In the genomic region with DNA sequence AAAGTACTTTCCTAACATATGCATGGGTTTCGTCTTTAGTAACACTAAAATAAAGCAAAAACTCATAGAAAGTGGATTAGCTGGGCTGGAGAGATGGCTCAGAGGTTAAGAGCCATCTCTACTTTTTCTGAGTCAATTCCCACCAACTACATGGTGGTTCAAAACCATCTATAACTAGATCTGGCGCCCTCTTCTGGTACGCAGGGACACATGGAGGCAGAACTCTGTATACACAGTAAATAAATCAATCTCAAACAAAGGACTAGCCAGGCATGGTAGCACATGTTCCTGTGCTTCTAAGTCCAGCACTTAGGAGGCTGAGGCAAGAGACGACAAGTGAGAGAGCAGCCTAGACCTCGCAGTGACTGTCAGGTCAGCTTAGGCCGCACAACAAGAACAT, we compare ENCODE assay signal across 10 mouse cellular contexts. TPM values are rescaled to one million over a fixed set of nuclear protein-coding genes. Genes with fewer than 3 reads are reported as not detected.
DNase-seq lines count a peak whose midpoint lies in the region; ATAC-seq and TF ChIP-seq lines count a peak whose summit lies in the region.
"Not testable (repeated sequence)": the region's sequence is repeated elsewhere in the genome, so short reads cannot be mapped to it uniquely, and the experiment has no call there.
"Had no signal": no experiment of that assay in that cellular context is flagged by ENCODE, and none has a peak within 500 bp of the region (broad histone marks: within the 10 kb centered on the region; RNA-seq: fewer than 3 reads in every experiment).

No protein-coding gene starts in this region.

- not testable (repeated sequence) for H3K27ac ChIP-seq in liver, embryonic 16.5 days (ENCODE audit: low read length); stomach, postnatal 0 days (replicated peaks)

- not testable (repeated sequence) for H3K4me1 ChIP-seq in liver, embryonic 16.5 days (ENCODE audit: control insufficient read depth, low read depth, low read length); stomach, postnatal 0 days (replicated peaks; ENCODE audit: control insufficient read depth, insufficient read depth)

- not testable (repeated sequence) for H3K4me2 ChIP-seq in liver, embryonic 16.5 days (ENCODE audit: low read depth, low read length); stomach, postnatal 0 days (replicated peaks; ENCODE audit: low read depth)

- TF ChIP-seq CTCF in stomach, postnatal 0 days (IDR thresholded peaks at IDR 0.05; ENCODE audit: low read depth), result not testable (repeated sequence)

- DNase-seq in heart, adult 11 months, result peak; percentile 6
- not testable (repeated sequence) for DNase-seq in stomach, postnatal 0 days (ENCODE audit: low spot score)

- ATAC-seq in activated CD4-positive, CD25-positive, alpha-beta regulatory T cell, adult 4 months, result peak; percentile 20
- 0 out of 2 replicates have a peak, but pooled peaks have one; percentile 26 for ATAC-seq in erythroblast, adult 5-6 weeks (replicated peaks; ENCODE audit: low FRiP score, poor library complexity, severe bottlenecking)
- ATAC-seq in liver, embryonic 16.5 days (ENCODE audit: low read depth), result 0 out of 2 replicates have a peak, but pooled peaks have one; percentile 17
- ATAC-seq in megakaryocyte, adult 5-6 weeks (ENCODE audit: poor library complexity, severe bottlenecking), result peak; percentile 41
- ATAC-seq in megakaryocyte-erythroid progenitor cell, adult 5-6 weeks (replicated peaks; ENCODE audit: low FRiP score, low TSS enrichment, poor library complexity, severe bottlenecking), result peak; percentile 55
- 0 out of 2 replicates have a peak, but pooled peaks have one; percentile 16 for ATAC-seq in stomach, postnatal 0 days (ENCODE audit: low FRiP score, low TSS enrichment)

- H3K9me3 ChIP-seq in liver, embryonic 16.5 days (replicated peaks; ENCODE audit: control insufficient read depth, low read length); stomach, postnatal 0 days (ENCODE audit: control insufficient read depth, low read length): not testable (repeated sequence)

- H3K4me3 ChIP-seq in liver, embryonic 16.5 days (ENCODE audit: low read depth, low read length); stomach, postnatal 0 days (ENCODE audit: low read depth, low read length): not testable (repeated sequence)

- H3K27me3 ChIP-seq in liver, embryonic 16.5 days (ENCODE audit: control insufficient read depth, insufficient read depth, low read depth, low read length); stomach, postnatal 0 days (ENCODE audit: control insufficient read depth, insufficient read depth, low read length): not testable (repeated sequence)

- WGBS in liver, embryonic 16.5 days (ENCODE audit: insufficient replicate concordance), result no CpG with 5 or more reads among the region's 6 CpGs
- WGBS in stomach, postnatal 0 days, result 60% methylated on average over 1 of the region's 6 CpGs

- TF ChIP-seq EP300 in stomach, postnatal 0 days (optimal IDR thresholded peaks at IDR 0.05), result not testable (repeated sequence)

- not testable (repeated sequence) for H3K36me3 ChIP-seq in liver, embryonic 16.5 days (ENCODE audit: control insufficient read depth, insufficient read depth); stomach, postnatal 0 days (ENCODE audit: control insufficient read depth, insufficient read depth, low read length)

- not testable (repeated sequence) for H3K9ac ChIP-seq in liver, embryonic 16.5 days (ENCODE audit: low read depth, low read length); stomach, postnatal 0 days (ENCODE audit: low read length)

RNA-seq across cellular contexts. Expression of gene Mfap1b, which starts 4.9 kb away (rescaled TPM):
- 100 to 1,000 TPM in 1 of 2 experiments, 10 to 100 TPM in 1; 82.1 to 109 TPM for polyA plus RNA-seq in activated CD4-positive, CD25-positive, alpha-beta regulatory T cell, adult 4 months (2017; shearing (Covaris generic))
- 6.9 and 16.3 TPM in 2 replicates for total RNA-seq in erythroblast, adult 5-6 weeks (2015; ENCODE audit: low replicate concordance)
- total RNA-seq in erythroblast, adult 5-6 weeks (2017; ENCODE audit: low replicate concordance), result 20.6 and 22.9 TPM in 2 replicates
- 19.4 and 20.5 TPM in 2 replicates for polyA plus RNA-seq in liver, embryonic 16.5 days (2015; fragmentation: Nextera tagmentation; extraction: Ambion mirVana)
- total RNA-seq in megakaryocyte, adult 5-6 weeks (2015), result 39.0 and 40.4 TPM in 2 replicates
- total RNA-seq in megakaryocyte, adult 5-6 weeks (2017), result 42.2 and 48.4 TPM in 2 replicates
- 19.7 and 20.2 TPM in 2 replicates for total RNA-seq in megakaryocyte-erythroid progenitor cell, adult 5-6 weeks (2014; fragmentation: Nextera tagmentation)
- total RNA-seq in megakaryocyte-erythroid progenitor cell, adult 5-6 weeks (2017), result 50.0 and 51.3 TPM in 2 replicates
- polyA plus RNA-seq in stomach, postnatal 0 days (2015; fragmentation: Nextera tagmentation; extraction: Ambion mirVana), result 25.2 and 27.6 TPM in 2 replicates

RNA-seq across cellular contexts. Expression of gene Serinc4, which starts 12.4 kb away (rescaled TPM):
- polyA plus RNA-seq in activated CD4-positive, CD25-positive, alpha-beta regulatory T cell, adult 4 months (2017; shearing (Covaris generic)), result not detected
- not detected in 2 replicates for total RNA-seq in erythroblast, adult 5-6 weeks (2015; ENCODE audit: low replicate concordance)
- 0.68 TPM in 1 of 2 replicates, not detected in the other for total RNA-seq in erythroblast, adult 5-6 weeks (2017; ENCODE audit: low replicate concordance)
- 0.05 and 0.20 TPM in 2 replicates for polyA plus RNA-seq in liver, embryonic 16.5 days (2015; fragmentation: Nextera tagmentation; extraction: Ambion mirVana)
- not detected in 2 replicates for total RNA-seq in megakaryocyte, adult 5-6 weeks (2015)
- total RNA-seq in megakaryocyte, adult 5-6 weeks (2017), result 0.22 TPM in 1 of 2 replicates, not detected in the other
- not detected in 2 replicates for total RNA-seq in megakaryocyte-erythroid progenitor cell, adult 5-6 weeks (2014; fragmentation: Nextera tagmentation)
- total RNA-seq in megakaryocyte-erythroid progenitor cell, adult 5-6 weeks (2017), result 1.4 TPM in 1 of 2 replicates, not detected in the other
- polyA plus RNA-seq in stomach, postnatal 0 days (2015; fragmentation: Nextera tagmentation; extraction: Ambion mirVana), result 0.11 and 0.16 TPM in 2 replicates
- polyA plus RNA-seq: embryonic facial prominence, embryonic 12.5 days; erythroblast, embryonic 14.5 days; G1E had no signal

RNA-seq across cellular contexts. Expression of gene Hypk, which starts 15.9 kb away (rescaled TPM):
- polyA plus RNA-seq in activated CD4-positive, CD25-positive, alpha-beta regulatory T cell, adult 4 months (2017; shearing (Covaris generic)), result 100 to 1,000 TPM; 120 to 207 TPM
- 27.7 and 28.2 TPM in 2 replicates for total RNA-seq in erythroblast, adult 5-6 weeks (2015; ENCODE audit: low replicate concordance)
- 22.3 and 31.5 TPM in 2 replicates for total RNA-seq in erythroblast, adult 5-6 weeks (2017; ENCODE audit: low replicate concordance)
- polyA plus RNA-seq in liver, embryonic 16.5 days (2015; fragmentation: Nextera tagmentation; extraction: Ambion mirVana), result 64.5 and 79.5 TPM in 2 replicates
- total RNA-seq in megakaryocyte, adult 5-6 weeks (2015), result 68.9 and 78.0 TPM in 2 replicates
- 58.5 and 73.2 TPM in 2 replicates for total RNA-seq in megakaryocyte, adult 5-6 weeks (2017)
- 154 and 217 TPM in 2 replicates for total RNA-seq in megakaryocyte-erythroid progenitor cell, adult 5-6 weeks (2014; fragmentation: Nextera tagmentation)
- 184 and 205 TPM in 2 replicates for total RNA-seq in megakaryocyte-erythroid progenitor cell, adult 5-6 weeks (2017)
- polyA plus RNA-seq in stomach, postnatal 0 days (2015; fragmentation: Nextera tagmentation; extraction: Ambion mirVana), result 75.9 and 82.4 TPM in 2 replicates

RNA-seq across cellular contexts. Expression of gene Serf2, which starts 20.0 kb away (rescaled TPM):
- polyA plus RNA-seq in activated CD4-positive, CD25-positive, alpha-beta regulatory T cell, adult 4 months (2017; shearing (Covaris generic)), result 1,000 to 10,000 TPM in 1 of 2 experiments, 100 to 1,000 TPM in 1; 759 to 1,222 TPM
- 50.9 and 58.1 TPM in 2 replicates for total RNA-seq in erythroblast, adult 5-6 weeks (2015; ENCODE audit: low replicate concordance)
- total RNA-seq in erythroblast, adult 5-6 weeks (2017; ENCODE audit: low replicate concordance), result 40.6 and 55.3 TPM in 2 replicates
- polyA plus RNA-seq in liver, embryonic 16.5 days (2015; fragmentation: Nextera tagmentation; extraction: Ambion mirVana), result 209 and 224 TPM in 2 replicates
- total RNA-seq in megakaryocyte, adult 5-6 weeks (2015), result 390 and 393 TPM in 2 replicates
- total RNA-seq in megakaryocyte, adult 5-6 weeks (2017), result 216 and 267 TPM in 2 replicates
- 408 and 415 TPM in 2 replicates for total RNA-seq in megakaryocyte-erythroid progenitor cell, adult 5-6 weeks (2014; fragmentation: Nextera tagmentation)
- 367 and 469 TPM in 2 replicates for total RNA-seq in megakaryocyte-erythroid progenitor cell, adult 5-6 weeks (2017)
- polyA plus RNA-seq in stomach, postnatal 0 days (2015; fragmentation: Nextera tagmentation; extraction: Ambion mirVana), result 416 and 486 TPM in 2 replicates

RNA-seq across cellular contexts. Expression of gene Ell3, which starts 24.9 kb away (rescaled TPM):
- 1 to 10 TPM in 1 of 2 experiments, under 1 TPM in 1; 0.78 to 1.0 TPM for polyA plus RNA-seq in activated CD4-positive, CD25-positive, alpha-beta regulatory T cell, adult 4 months (2017; shearing (Covaris generic))
- total RNA-seq in erythroblast, adult 5-6 weeks (2015; ENCODE audit: low replicate concordance), result not detected in 2 replicates
- not detected in 2 replicates for total RNA-seq in erythroblast, adult 5-6 weeks (2017; ENCODE audit: low replicate concordance)
- polyA plus RNA-seq in liver, embryonic 16.5 days (2015; fragmentation: Nextera tagmentation; extraction: Ambion mirVana), result 3.4 and 3.6 TPM in 2 replicates
- not detected in 2 replicates for total RNA-seq in megakaryocyte, adult 5-6 weeks (2015)
- not detected in 2 replicates for total RNA-seq in megakaryocyte, adult 5-6 weeks (2017)
- total RNA-seq in megakaryocyte-erythroid progenitor cell, adult 5-6 weeks (2014; fragmentation: Nextera tagmentation), result not detected in 2 replicates
- not detected in 2 replicates for total RNA-seq in megakaryocyte-erythroid progenitor cell, adult 5-6 weeks (2017)
- 4.9 and 5.4 TPM in 2 replicates for polyA plus RNA-seq in stomach, postnatal 0 days (2015; fragmentation: Nextera tagmentation; extraction: Ambion mirVana)
- total RNA-seq: G1E had no signal
- polyA plus RNA-seq: erythroblast, embryonic 14.5 days had no signal
